Mouse (Mus musculus) regulatory T cell (primary cell): ENCODE measurements around the gene Fbxo40.

ENCODE experiments used
- in situ Hi-C: fragments of 300-600 bp; cut with MboI, MseI; formaldehyde crosslinking; loops from one replicate; pipeline ENCODE4 v1.15.1; 2025; ENCODE audit warnings: high pct_unique_total_duplicates

The Fbxo40 gene

GRCm38 (mm10) chr16:36989999-36990625, at the start of gene Fbxo40:
Gene Fbxo40 (minus strand): TSS chr16:36990467.
- in situ Hi-C loops = loop anchor here (25.0 kb wide), 1 partner anchor 503 kb away; no protein-coding TSS in a partner anchor

GRCm38 (mm10) chr16:37034751-37035150, 44.5 kb upstream of the Fbxo40 start:
- in situ Hi-C loops = no loop called here

- in situ Hi-C loops = no loop called here
These were observed 41.7 kb upstream of the Fbxo40 start for GRCm38 (mm10) chr16:37031996-37032395.

GRCm38 (mm10) chr16:37027581-37027980, 37.3 kb upstream of the Fbxo40 start:
- in situ Hi-C loops = no loop called here

- in situ Hi-C loops = loop anchor here (5.0 to 10.0 kb wide), 2 partner anchors 125 to 862 kb away; no protein-coding TSS in a partner anchor
These were observed 22.1 kb upstream of the Fbxo40 start for GRCm38 (mm10) chr16:37012336-37012735.

- in situ Hi-C loops = loop anchor here (5.0 to 10.0 kb wide), 2 partner anchors 125 to 863 kb away; no protein-coding TSS in a partner anchor
These were observed 21.6 kb upstream of the Fbxo40 start for GRCm38 (mm10) chr16:37011922-37012289.

GRCm38 (mm10) chr16:37011061-37011921, 21.0 kb upstream of the Fbxo40 start, which contains the start of gene Polq:
Gene Polq (plus strand): TSS chr16:37011786.
- in situ Hi-C loops = loop anchor here (5.0 to 10.0 kb wide), 2 partner anchors 124 to 864 kb away; no protein-coding TSS in a partner anchor

DNA sequence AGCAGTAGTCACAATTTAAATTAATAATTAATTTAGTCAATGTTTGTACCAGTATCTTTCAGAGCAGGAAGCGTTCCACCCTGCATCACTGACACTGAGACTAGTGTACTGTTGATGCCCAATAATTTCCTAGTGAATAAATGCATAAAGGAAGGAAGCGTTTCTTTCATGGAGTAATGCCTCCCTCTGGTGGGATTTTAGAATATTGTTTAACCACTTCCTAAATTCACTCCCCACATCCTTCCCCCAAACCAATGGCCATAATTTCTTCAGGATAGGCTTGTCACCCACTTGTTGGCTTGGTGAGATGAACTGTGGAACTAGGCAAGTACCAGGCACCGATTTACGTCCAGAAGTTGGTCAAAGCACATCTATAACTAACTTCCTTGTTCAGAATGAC, 20.1 kb upstream of the Fbxo40 start:
- in situ Hi-C loops = loop anchor here (5.0 to 10.0 kb wide), 2 partner anchors 123 to 864 kb away; no protein-coding TSS in a partner anchor

- in situ Hi-C loops = loop anchor here (5.0 kb wide), 1 partner anchor 67 kb away; no protein-coding TSS in a partner anchor
These were observed 19.0 kb upstream of the Fbxo40 start for GRCm38 (mm10) chr16:37009262-37009661.

DNA sequence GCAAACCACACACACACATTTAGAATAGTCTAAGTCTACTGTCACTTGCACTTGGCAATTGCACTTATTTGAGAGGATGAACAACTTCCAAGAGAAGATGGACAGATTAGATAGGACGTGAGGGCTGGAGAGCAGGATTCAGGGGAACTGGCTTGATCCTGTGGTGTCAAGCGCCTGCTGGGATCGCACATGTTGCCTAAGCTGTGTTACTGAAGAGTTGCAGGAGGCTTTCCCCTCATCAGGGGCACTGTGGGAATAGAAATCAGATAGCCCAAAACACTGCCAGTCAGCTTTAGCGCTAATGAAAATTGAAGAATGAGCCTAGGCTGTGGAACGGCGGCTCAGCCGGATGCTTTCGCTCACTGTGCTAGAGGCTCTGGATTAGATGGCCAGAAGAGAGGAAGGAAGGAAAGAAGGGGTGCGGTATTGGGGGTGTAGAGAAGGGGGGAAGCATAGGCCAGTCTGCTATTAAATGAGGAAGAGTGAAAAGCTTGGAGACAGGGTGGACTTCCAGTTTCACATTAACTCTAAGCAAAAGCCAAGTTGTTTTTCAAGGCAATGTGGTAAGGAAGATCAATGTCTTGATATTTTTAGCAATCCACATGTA, 9.2 kb upstream of the Fbxo40 start:
- in situ Hi-C loops = loop anchor here (25.0 kb wide), 1 partner anchor 512 kb away; no protein-coding TSS in a partner anchor

DNA sequence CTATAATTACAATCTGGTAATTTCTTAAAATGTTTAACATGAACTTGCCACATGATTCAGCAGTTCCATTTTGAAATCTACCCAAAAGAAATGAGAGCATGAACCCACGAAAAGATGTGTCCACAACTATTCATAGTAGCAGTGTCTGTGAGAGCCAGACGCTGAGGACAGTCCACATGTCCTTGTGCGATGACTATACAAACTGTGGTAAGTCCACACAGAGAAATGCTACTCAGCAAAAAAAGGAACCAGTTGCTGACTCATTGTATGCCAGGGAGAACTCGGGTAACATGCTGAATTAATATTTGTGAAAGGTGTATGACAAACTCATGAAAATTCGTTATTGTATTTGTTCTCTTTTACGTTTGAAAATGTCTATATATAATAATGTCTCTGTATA, 7.4 kb upstream of the Fbxo40 start:
- in situ Hi-C loops = loop anchor here (25.0 kb wide), 1 partner anchor 510 kb away; no protein-coding TSS in a partner anchor

DNA sequence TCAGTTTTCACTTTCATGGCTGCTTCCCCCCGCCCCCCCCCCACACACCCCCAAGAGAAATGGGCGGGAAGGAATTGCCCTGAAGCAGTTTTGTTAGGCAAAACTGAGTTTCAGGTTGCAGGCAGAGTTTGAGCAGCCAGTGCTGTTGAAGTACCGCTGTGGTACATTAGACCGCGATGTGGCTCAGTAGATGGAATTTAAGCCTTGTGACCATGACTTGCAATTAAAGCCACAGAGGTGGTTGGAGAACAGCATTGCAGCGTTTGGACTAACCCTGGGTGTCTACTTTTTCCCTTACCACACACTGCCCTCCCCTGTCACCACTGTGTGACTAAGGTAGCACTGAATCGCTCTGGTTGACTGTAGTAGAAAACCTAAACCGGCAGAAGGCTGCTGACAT, 774 bp downstream of the Fbxo40 start:
- in situ Hi-C loops = loop anchor here (25.0 kb wide), 1 partner anchor 502 kb away; no protein-coding TSS in a partner anchor

DNA sequence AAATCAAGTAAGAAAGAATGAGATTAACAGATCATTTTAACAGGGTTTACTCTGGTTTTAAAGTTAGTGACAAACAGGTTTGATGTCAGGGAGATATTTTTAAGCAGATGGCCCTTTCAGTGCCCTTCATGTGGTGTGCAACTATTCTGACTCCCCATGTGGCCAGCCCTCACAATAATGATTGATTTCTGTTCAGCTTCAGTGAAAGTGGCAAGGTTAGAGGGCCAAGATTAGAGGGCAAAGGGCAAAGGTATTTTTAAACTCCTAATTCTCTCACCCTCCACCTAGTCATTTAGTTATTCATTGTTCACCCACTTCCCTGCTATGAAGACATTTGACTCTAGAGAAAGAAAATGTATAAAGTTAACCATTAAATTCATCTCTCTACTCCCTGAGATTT, 2.2 kb downstream of the Fbxo40 start:
- in situ Hi-C loops = loop anchor here (25.0 kb wide), 1 partner anchor 501 kb away; no protein-coding TSS in a partner anchor

DNA sequence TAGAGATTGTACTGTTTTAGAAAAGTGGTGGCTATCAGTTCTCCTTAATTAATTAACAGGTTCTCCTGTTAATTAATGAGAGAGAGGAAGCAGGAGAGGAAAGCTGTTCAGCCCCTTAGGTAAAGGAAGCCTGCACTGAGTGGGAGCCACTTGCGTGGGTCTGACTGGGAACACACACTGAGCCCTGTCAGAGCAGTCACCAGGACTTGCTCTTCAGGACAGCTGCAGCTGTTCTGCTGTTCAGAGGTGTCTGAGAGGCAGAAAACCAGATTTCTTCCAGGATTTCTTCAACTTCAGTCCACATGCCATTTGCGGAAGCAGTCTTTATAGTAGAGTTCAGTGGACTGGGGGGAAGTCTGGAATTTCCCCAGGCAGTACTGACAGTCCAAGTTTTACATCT, 2.9 kb downstream of the Fbxo40 start:
- in situ Hi-C loops = loop anchor here (25.0 kb wide), 1 partner anchor 500 kb away; no protein-coding TSS in a partner anchor

GRCm38 (mm10) chr16:36985636-36986042, 4.6 kb downstream of the Fbxo40 start:
- in situ Hi-C loops = loop anchor here (25.0 kb wide), 1 partner anchor 498 kb away; no protein-coding TSS in a partner anchor

GRCm38 (mm10) chr16:36983796-36984195, 6.5 kb downstream of the Fbxo40 start:
- in situ Hi-C loops = loop anchor here (25.0 kb wide), 1 partner anchor 496 kb away; no protein-coding TSS in a partner anchor

DNA sequence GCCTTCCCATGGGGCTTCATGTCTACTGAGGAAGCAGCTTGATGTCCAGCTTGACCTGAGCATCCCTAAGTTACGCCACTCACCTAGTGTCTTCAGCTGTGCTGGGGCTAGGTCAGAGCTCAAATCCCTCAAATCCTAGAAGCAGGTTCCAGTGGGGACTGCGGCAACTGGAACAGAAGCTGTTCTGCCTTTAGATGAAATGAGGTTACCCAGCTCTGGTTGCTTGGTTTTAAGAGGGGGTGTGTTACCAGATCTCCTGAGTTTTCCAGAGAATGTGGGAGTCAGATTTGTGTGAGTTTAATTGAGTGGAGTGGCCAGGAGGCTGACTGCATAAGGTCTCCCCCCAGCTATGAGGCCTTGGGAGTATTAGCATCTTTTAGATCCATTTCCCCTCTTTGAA, 11.1 kb downstream of the Fbxo40 start:
- in situ Hi-C loops = loop anchor here (25.0 kb wide), 1 partner anchor 492 kb away; no protein-coding TSS in a partner anchor

GRCm38 (mm10) chr16:36963415-36963814, 26.9 kb downstream of the Fbxo40 start:
- in situ Hi-C loops = no loop called here

GRCm38 (mm10) chr16:36955106-36955505, 35.2 kb downstream of the Fbxo40 start:
- in situ Hi-C loops = no loop called here

GRCm38 (mm10) chr16:36951029-36951428, 39.2 kb downstream of the Fbxo40 start:
- in situ Hi-C loops = no loop called here

DNA sequence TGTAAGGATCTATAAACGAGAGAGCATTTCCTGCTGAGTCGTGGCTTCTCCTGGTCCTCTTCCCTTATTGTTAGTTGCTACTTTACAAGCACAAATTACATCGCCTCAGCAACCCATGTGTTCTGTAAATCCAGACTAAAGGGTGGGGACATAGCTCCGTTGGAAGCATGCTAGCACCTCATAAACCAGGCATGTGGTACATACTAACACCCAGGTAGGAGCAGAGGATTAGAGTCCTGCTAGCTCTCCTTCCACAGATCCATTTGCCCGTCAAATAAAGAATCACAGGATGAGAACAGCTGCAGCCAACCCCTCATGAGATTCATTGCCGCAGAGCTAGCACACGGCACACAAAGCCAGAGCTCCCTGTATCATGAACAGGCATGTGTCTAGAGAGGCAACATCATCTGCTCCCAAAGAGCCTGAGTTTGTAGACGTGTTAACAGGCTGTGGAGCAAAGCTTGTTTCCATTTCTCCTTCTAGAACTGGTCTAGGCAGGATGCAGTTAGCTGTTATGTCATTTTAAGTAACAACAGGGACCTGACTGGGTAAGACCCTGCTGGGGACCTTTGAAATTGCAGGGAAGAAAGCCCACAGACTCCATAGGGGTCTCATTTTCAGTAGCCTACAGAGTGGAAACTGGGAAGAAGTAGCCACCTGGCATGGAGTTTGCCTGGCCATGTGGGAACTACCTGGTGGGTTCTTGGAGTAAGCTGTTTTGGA, 40.5 kb downstream of the Fbxo40 start:
- in situ Hi-C loops = no loop called here
